Mouse (Mus musculus) forebrain, embryonic 11.5 days (tissue): ENCODE results near the gene Rbp2. TPM values are rescaled to one million over a fixed set of nuclear protein-coding genes. Genes with fewer than 3 reads are reported as not detected.

Experiments used
- ATAC-seq: fragments of 200-750 bp; cut with Nextera tagmentation; replicated peaks from 2 replicates; pipeline ENCODE4 v1.8.0; 2017; ENCODE audit warnings: moderate TSS enrichment; ENCODE audit not compliant: low FRiP score
- DNase-seq: peaks from one replicate; pipeline ENCODE4 v3.0.0-alpha.2; 2017; ENCODE audit warnings: low spot score
- H3K27ac ChIP-seq: fragments of 300-500 bp; sonication (generic); 2 replicates; pipeline ENCODE4 v1.5.1; 2014; ENCODE audit warnings: low read depth, low read length
- H3K27me3 ChIP-seq: fragments of 300-500 bp; sonication (generic); 2 replicates; pipeline ENCODE4 v1.6.1; 2014; ENCODE audit warnings: mild to moderate bottlenecking, low read length, mixed read lengths; ENCODE audit not compliant: control insufficient read depth, insufficient read depth
- H3K36me3 ChIP-seq: fragments of 300-500 bp; sonication (generic); 2 replicates; pipeline ENCODE4 v1.6.1; 2014; ENCODE audit warnings: mild to moderate bottlenecking, low read length, moderate library complexity, mixed read lengths; ENCODE audit not compliant: control insufficient read depth, insufficient read depth
- H3K4me1 ChIP-seq: fragments of 300-500 bp; sonication (generic); replicated peaks from 2 replicates; pipeline ENCODE4 v1.6.1; 2014; ENCODE audit warnings: low read length, mixed read lengths; ENCODE audit not compliant: control insufficient read depth, insufficient read depth
- H3K4me2 ChIP-seq: fragments of 300-500 bp; sonication (generic); 2 replicates; pipeline ENCODE4 v1.6.1; 2014; ENCODE audit warnings: low read depth, mild to moderate bottlenecking, low read length, moderate library complexity, mixed read lengths; ENCODE audit not compliant: severe bottlenecking
- H3K4me3 ChIP-seq: fragments of 300-500 bp; sonication (generic); 2 replicates; pipeline ENCODE4 v1.5.1; 2014; ENCODE audit warnings: low read depth, low read length
- H3K9ac ChIP-seq: fragments of 300-500 bp; sonication (generic); 2 replicates; pipeline ENCODE4 v1.6.1; 2014; ENCODE audit warnings: low read length
- H3K9me3 ChIP-seq: fragments of 300-500 bp; sonication (generic); 2 replicates; pipeline ENCODE4 v1.6.1; 2016; ENCODE audit warnings: low read length, mixed read lengths; ENCODE audit not compliant: control insufficient read depth
- WGBS: fragments of 180-500 bp; shearing (Covaris S2); extraction: QIAGEN DNeasy Blood & Tissue Kit; methylation state at CpG from one replicate; pipeline ENCODE4 v1.1.7; 2014; 5-methylcytosine and 5-hydroxymethylcytosine counted together
- polyA plus RNA-seq: library from polyadenylated mRNA; unstranded; fragments of >200 nt; fragmentation: Nextera tagmentation; extraction: Ambion mirVana; gene quantifications from 2 replicates; pipeline ENCODE4 v1.2.1, GENCODE M21; 2014

The Rbp2 gene
- polyA plus RNA-seq, 1 experiment from 2014 or later: not detected

DNA sequence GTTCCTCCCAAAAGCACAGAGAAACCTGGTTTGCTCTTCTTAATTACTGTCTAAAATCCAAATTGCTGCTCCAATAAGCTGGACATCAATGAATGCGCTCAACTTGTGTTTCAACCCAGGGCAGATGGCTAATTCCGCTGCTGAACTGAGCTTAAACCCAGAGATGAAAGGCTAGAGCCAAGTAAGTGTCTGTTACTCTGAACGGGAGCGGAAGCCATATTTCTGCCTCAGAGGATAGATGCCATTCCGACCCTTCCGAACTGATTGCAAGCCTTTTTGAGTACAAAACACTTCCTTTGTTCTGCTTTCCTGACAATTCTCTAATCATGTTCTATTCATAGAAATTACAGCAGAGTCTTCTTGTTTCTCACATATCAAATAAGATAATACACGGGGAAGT, 41.3 kb downstream of the Rbp2 start:
- Histone ChIP-seq H3K27ac (no peak overlapping the region), H3K36me3 (no peaks in the 10 kb centered on the region), H3K27me3 (peaks cover 4% of the 10 kb centered on the region; the same call in 1 of the 2 replicates), H3K9me3 (no peaks in the 10 kb centered on the region), H3K4me1 (peaks cover 15% of the 10 kb centered on the region; the same call in 1 of the 2 replicates), H3K4me3 (no peak overlapping the region), H3K4me2 (no peak overlapping the region), H3K9ac (no peak overlapping the region)
- ATAC-seq: no peak
- DNase-seq: no peak
- 79% methylated on average over 7 of the region's 7 CpGs for WGBS

DNA sequence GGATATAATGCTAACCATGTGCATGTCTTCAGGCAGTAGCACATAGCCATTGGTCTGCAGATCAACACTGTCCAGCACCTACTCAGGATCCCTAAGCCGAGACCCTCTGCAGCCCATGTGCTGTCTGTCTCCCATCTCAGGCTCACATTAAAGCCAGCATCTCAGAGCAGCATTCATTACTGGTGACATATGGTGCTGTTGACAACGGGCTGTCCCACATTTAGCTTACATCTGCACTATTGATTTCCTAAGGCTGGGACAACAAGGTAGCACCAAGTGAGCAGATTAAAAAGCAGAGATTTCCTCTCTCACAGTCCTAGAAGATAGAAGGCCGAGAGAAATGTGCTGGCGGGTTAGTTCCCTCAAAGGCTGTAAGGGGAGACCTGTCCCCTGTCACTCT, 43.9 kb downstream of the Rbp2 start:
- H3K4me1 ChIP-seq: peaks cover 6% of the 10 kb centered on the region; the same call in 1 of the 2 replicates
- DNase-seq: no peak
- 68% methylated on average over 4 of the region's 4 CpGs for WGBS
- peaks cover 2% of the 10 kb centered on the region; the same call in 1 of the 2 replicates for H3K27me3 ChIP-seq
- H3K9me3 ChIP-seq: no peaks in the 10 kb centered on the region
- no peak overlapping the region for H3K4me3 ChIP-seq
- no peak for ATAC-seq
- no peaks in the 10 kb centered on the region for H3K36me3 ChIP-seq
- no peak overlapping the region for H3K4me2 ChIP-seq
- no peak overlapping the region for H3K27ac ChIP-seq
- H3K9ac ChIP-seq: no peak overlapping the region

GRCm38 (mm10) chr9:98530999-98531398, 45.1 kb downstream of the Rbp2 start:
- no peak for DNase-seq
- Histone ChIP-seq H3K9me3 (no peaks in the 10 kb centered on the region), H3K27me3 (peaks cover 2% of the 10 kb centered on the region; the same call in 1 of the 2 replicates), H3K27ac (no peak overlapping the region), H3K4me1 (no peaks in the 10 kb centered on the region), H3K9ac (no peak overlapping the region), H3K4me3 (no peak overlapping the region), H3K36me3 (no peaks in the 10 kb centered on the region), H3K4me2 (no peak overlapping the region)
- ATAC-seq: no peak
- whole genome bisulfite sequencing: 66% methylated on average over 2 of the region's 2 CpGs

GRCm38 (mm10) chr9:98534675-98535280, 48.9 kb downstream of the Rbp2 start:
- Histone ChIP-seq H3K4me3 (no peak overlapping the region), H3K4me1 (no peaks in the 10 kb centered on the region), H3K9ac (no peak overlapping the region), H3K27me3 (no peaks in the 10 kb centered on the region), H3K27ac (no peak overlapping the region), H3K4me2 (no peak overlapping the region), H3K9me3 (no peaks in the 10 kb centered on the region), H3K36me3 (no peaks in the 10 kb centered on the region)
- ATAC-seq (no peak), DNase-seq (no peak)
- 80% methylated on average over 4 of the region's 4 CpGs for WGBS

DNA sequence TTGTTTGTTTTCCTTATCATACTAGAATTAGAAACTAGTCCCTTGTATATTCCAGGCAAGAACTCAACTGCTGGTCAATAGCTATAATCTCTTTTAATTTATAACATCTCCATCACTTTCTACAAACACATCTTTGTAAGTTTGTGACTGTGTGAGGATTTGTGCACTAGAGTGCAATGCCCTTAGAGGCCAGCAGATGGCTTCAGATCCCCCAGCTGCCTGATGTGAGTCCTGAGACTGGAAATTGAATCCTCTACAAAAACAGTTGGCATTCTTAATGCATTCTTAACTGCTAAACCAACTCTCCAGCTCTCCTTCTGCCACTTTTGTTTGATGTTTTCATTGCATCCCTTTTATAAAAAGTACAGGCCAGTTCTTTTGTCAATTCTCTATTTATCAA, 49.8 kb downstream of the Rbp2 start:
- Histone ChIP-seq H3K36me3 (no peaks in the 10 kb centered on the region), H3K9ac (no peak overlapping the region), H3K9me3 (no peaks in the 10 kb centered on the region), H3K4me3 (no peak overlapping the region), H3K4me2 (no peak overlapping the region), H3K27me3 (no peaks in the 10 kb centered on the region), H3K4me1 (no peaks in the 10 kb centered on the region), H3K27ac (no peak overlapping the region)
- no peak for ATAC-seq
- DNase-seq: no peak

DNA sequence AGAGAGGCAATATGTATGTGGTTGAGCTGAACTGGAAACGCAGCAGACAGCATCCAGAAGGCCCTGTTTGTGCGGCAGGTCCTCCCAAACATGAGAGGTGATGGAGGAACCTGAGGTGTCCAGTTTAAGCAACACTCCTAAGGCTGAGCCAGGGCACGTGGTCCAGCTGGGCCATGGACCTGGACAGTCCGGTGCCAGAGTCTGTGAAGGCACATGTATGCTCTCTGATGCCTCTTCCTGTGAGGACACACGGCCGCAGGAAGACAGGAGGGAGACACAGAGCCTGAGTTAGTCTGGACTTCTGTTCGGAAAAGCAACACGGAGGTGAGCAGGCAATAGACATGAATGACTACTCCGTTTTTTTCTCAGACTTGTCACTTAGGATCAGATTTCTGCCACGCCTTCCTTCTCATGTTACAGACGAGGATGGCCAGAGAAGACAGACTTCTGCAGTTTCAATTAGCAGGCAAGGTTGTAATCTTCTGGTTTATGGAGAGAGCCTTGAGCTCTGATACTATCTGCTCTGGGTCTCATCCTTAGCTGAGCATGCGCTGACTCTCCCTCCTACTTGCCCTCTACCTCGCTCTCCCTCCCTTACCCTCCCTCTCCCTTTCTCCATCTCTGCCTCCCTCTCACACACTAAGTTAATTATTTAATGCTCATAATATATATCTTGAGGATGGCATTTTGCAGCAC, 52.2 kb downstream of the Rbp2 start:
- DNase-seq (no peak), ATAC-seq (peak; percentile 24; the same call in 1 of the 2 replicates)
- Histone ChIP-seq H3K4me2 (no peak overlapping the region), H3K4me1 (no peaks in the 10 kb centered on the region), H3K36me3 (no peaks in the 10 kb centered on the region), H3K9me3 (no peaks in the 10 kb centered on the region), H3K27me3 (no peaks in the 10 kb centered on the region), H3K4me3 (no peak overlapping the region), H3K9ac (no peak overlapping the region), H3K27ac (no peak overlapping the region)
- WGBS: 52% methylated on average over 13 of the region's 13 CpGs

GRCm38 (mm10) chr9:98538713-98539360, 52.9 kb downstream of the Rbp2 start:
- H3K27me3 ChIP-seq: no peaks in the 10 kb centered on the region
- DNase-seq (peak; percentile 69), ATAC-seq (peak; percentile 73)
- no peaks in the 10 kb centered on the region for H3K9me3 ChIP-seq
- no peaks in the 10 kb centered on the region for H3K4me1 ChIP-seq
- no peaks in the 10 kb centered on the region for H3K36me3 ChIP-seq
- no peak overlapping the region for H3K9ac ChIP-seq
- no peak overlapping the region for H3K4me3 ChIP-seq
- no peak overlapping the region for H3K4me2 ChIP-seq
- 8% methylated on average over 13 of the region's 13 CpGs for WGBS
- H3K27ac ChIP-seq: no peak overlapping the region

GRCm38 (mm10) chr9:98544042-98544441, 58.1 kb downstream of the Rbp2 start:
- Histone ChIP-seq H3K27ac (no peak overlapping the region), H3K4me3 (no peak overlapping the region), H3K9me3 (no peaks in the 10 kb centered on the region), H3K4me2 (no peak overlapping the region), H3K9ac (no peak overlapping the region), H3K4me1 (no peaks in the 10 kb centered on the region), H3K27me3 (no peaks in the 10 kb centered on the region), H3K36me3 (no peaks in the 10 kb centered on the region)
- WGBS: 79% methylated on average over 3 of the region's 3 CpGs
- DNase-seq (no peak), ATAC-seq (no peak)
